Mouse (Mus musculus): ENCODE data around the gene Pabpc1l. TPM values are rescaled to one million over a fixed set of nuclear protein-coding genes. Genes with fewer than 3 reads are reported as not detected.
A peak's percentile ranks its signal among the peaks of the same experiment; 100 is the strongest.
"Not testable (repeated sequence)": the region's sequence is repeated elsewhere in the genome, so short reads cannot be mapped to it uniquely, and the experiment has no call there.

The Pabpc1l gene
- polyA plus RNA-seq, 1 experiment, result 1.0 TPM

DNA sequence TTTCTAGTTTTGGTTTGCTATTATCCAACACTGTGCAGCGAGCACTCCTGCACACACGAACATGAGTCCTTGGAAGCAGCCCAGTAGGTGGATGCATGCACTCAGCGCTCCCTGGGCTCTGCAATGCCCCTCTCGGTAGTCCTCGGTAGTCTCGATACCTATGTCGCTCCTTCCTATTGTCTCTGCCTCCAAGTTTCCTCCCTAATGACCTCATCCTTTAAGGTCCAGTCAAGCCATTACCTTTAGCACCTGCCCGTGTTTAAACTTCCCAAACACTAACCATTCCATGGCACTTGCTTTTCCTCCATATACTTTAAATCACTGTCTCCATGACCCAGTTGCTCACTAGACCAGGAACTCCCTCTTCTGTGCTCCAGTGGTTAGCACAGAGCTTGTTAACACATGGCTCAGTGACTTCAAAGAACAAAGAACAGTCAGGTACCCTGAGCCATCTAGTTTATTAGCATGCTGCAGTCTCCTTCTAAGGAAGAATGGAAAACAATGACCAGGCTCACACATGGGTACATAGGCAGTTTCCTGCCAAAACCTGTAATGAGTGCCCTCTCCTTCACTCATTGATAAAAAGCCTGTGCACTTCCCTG lies 34.5 kb downstream of the Pabpc1l start:
- Histone ChIP-seq H3K4me1 (ENCODE audit: control insufficient read depth, insufficient read depth, low read length) (no peaks in the 10 kb centered on the region), H3K4me3 (ENCODE audit: insufficient read depth, low read length) (no peak overlapping the region), H3K27ac (ENCODE audit: insufficient read depth, low read length) (no peak overlapping the region)
- TF ChIP-seq POLR2A (IDR thresholded peaks at IDR 0.05; ENCODE audit: extremely low read depth, insufficient read depth, low read length) (no peak), CTCF (IDR thresholded peaks at IDR 0.05; ENCODE audit: extremely low read depth, insufficient read depth, low read length) (no peak)

DNA sequence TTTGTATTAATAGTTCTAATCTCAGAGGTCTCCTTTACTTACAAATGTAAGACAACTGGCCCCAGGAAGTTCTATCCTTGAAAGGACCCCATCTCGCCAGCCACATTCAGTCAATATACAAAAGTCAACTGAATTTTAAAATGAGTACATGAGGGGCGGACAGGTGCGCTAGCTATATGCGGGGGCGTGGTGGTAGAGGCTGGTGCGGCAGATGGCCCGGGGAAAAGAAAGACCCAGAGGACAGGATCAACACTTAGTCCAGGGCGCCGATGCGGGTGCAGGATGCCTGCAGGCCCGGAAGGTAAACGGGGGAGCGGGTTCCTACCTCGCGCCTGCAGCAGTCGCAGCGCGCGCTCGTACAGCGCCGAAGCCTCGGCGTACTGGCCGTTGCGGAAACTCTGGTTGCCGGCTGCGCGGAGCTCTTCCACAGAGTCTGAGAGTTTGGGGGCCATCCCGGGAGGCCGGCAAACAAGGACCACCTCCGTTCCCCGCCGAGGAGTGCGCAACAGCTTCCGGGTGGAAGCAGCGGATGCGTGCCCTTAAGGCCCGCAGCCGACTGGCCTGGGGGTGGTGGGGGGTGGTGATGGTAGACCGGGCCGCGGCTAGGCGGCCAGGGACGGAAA lies 45.0 kb downstream of the Pabpc1l start, which contains the start of gene Stk4:
TSS of gene Stk4 (plus strand) at position 181 of the 623 bp plus-strand sequence.
- H3K4me3 ChIP-seq (ENCODE audit: insufficient read depth, low read length), result peak within 1 kb of the TSS; percentile 62
- H3K27ac ChIP-seq (ENCODE audit: insufficient read depth, low read length), result peak within 1 kb of the TSS; percentile 69
- peaks cover 2% of the 10 kb centered on the region for H3K4me1 ChIP-seq (ENCODE audit: control insufficient read depth, insufficient read depth, low read length)
- TF ChIP-seq CTCF (IDR thresholded peaks at IDR 0.05; ENCODE audit: extremely low read depth, insufficient read depth, low read length), result no peak
- TF ChIP-seq POLR2A (IDR thresholded peaks at IDR 0.05; ENCODE audit: extremely low read depth, insufficient read depth, low read length), result no peak

- TF ChIP-seq CTCF (IDR thresholded peaks at IDR 0.05; ENCODE audit: extremely low read depth, insufficient read depth, low read length) (no peak), POLR2A (IDR thresholded peaks at IDR 0.05; ENCODE audit: extremely low read depth, insufficient read depth, low read length) (peak; percentile 99)
- peaks cover 5% of the 10 kb centered on the region for H3K4me1 ChIP-seq (ENCODE audit: control insufficient read depth, insufficient read depth, low read length)
- peak within 1 kb of the TSS; percentile 69 for H3K27ac ChIP-seq (ENCODE audit: insufficient read depth, low read length)
Measured at GRCm38 (mm10) chr2:164070765-164071436, 45.7 kb downstream of the Pabpc1l start, which contains the start of gene Tomm34. Tomm34 (minus strand) TSS chr2:164071169.

GRCm38 (mm10) chr2:164071437-164071820 lies 46.2 kb downstream of the Pabpc1l start:
- H3K4me1 ChIP-seq (ENCODE audit: control insufficient read depth, insufficient read depth, low read length); H3K27ac ChIP-seq (ENCODE audit: insufficient read depth, low read length): not testable (repeated sequence)
- H3K4me3 ChIP-seq (ENCODE audit: insufficient read depth, low read length), result peak overlapping the region; percentile 62

More at GRCm38 (mm10) chr2:164070765-164071436, 45.7 kb downstream of the Pabpc1l start, which contains the start of gene Tomm34:
- H3K4me3 ChIP-seq (ENCODE audit: insufficient read depth, low read length), result peak within 1 kb of the TSS; percentile 62

DNA sequence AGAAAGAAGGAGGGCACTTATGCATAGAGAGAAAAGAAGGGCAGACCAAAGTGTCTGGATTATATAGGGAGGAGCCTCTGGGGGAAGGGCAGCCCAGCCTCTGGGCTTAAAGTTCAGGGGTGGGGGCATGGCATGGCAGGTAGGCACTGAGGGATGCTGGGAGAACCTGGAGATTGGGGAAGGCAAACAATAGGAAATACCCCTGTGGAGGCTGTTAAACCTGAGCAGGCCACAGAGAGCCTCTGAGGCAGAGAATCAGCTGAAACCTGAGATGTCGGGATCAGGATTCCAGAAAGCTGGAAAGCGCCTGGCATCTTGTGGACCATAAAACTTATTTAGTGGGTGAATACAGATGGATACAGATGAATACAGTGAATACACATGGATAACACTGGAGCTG lies 46.9 kb downstream of the Pabpc1l start:
- no peak overlapping the region for H3K27ac ChIP-seq (ENCODE audit: insufficient read depth, low read length)
- TF ChIP-seq POLR2A (IDR thresholded peaks at IDR 0.05; ENCODE audit: extremely low read depth, insufficient read depth, low read length), result no peak
- TF ChIP-seq CTCF (IDR thresholded peaks at IDR 0.05; ENCODE audit: extremely low read depth, insufficient read depth, low read length), result no peak

DNA sequence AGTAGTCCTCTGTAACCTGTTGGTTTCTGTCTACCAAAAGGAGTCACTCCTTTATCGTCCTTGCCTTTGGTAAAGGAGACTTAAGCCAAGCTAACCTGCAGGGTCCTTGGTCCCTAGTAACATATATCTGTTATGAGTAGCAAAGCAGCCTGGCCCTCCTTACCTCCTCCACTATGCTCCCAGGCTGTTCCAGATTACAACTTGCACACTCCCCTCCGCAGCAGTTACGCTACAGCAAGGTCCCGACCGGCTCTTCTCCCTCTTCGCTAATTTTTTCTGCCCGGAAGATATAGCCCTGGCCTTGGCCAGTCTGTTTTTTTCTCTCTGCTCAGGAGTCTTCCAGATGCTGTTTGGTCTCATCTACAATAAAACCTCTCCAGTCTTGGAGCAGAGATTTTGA lies 47.9 kb downstream of the Pabpc1l start:
- TF ChIP-seq CTCF (IDR thresholded peaks at IDR 0.05; ENCODE audit: extremely low read depth, insufficient read depth, low read length) (no peak), POLR2A (IDR thresholded peaks at IDR 0.05; ENCODE audit: extremely low read depth, insufficient read depth, low read length) (no peak)
- H3K27ac ChIP-seq (ENCODE audit: insufficient read depth, low read length), result no peak overlapping the region

More for the DNA sequence above, 46.9 kb downstream of the Pabpc1l start:
- H3K4me1 ChIP-seq (ENCODE audit: control insufficient read depth, insufficient read depth, low read length), result peaks cover 5% of the 10 kb centered on the region
- no peak overlapping the region for H3K4me3 ChIP-seq (ENCODE audit: insufficient read depth, low read length)

DNA sequence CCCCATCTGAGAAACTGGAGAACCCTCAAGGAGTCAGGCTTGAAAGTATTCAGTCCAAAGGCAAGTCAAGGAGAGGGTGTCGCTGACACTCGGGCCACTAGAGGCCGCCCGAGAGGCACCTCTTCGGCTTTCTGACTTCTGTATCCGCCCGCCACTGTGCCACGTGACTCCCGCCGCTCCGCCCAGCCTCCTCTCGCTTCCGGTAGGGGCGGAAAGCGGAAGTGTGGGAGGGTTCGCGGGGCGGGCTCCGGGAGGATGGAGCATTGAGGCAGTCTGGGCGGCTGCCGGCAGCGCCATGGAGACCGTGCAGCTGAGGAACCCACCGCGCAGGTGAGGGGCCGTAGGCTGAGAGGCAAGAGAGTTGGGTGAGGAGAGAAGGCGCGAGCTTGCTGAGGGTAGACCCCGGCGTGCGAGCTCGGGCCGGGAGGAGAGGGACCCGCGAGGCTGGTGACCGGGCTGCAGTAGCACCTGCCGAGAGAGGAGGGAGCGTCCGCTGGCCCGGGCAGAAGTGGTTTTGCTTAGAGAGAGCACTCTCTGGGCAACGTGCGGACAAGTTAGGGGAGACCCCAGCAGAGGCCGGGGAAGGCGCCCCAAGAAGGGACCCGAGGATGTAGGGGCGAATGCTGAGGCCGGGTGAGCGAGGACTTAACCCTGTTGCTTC lies 48.8 kb downstream of the Pabpc1l start:
- Histone ChIP-seq H3K27ac (ENCODE audit: insufficient read depth, low read length) (no peak overlapping the region), H3K4me1 (ENCODE audit: control insufficient read depth, insufficient read depth, low read length) (peaks cover 5% of the 10 kb centered on the region), H3K4me3 (ENCODE audit: insufficient read depth, low read length) (peak overlapping the region; percentile 65)
- peak; percentile 93 for TF ChIP-seq POLR2A (IDR thresholded peaks at IDR 0.05; ENCODE audit: extremely low read depth, insufficient read depth, low read length)
- TF ChIP-seq CTCF (IDR thresholded peaks at IDR 0.05; ENCODE audit: extremely low read depth, insufficient read depth, low read length), result peak; percentile 65

More for the DNA sequence above, 47.9 kb downstream of the Pabpc1l start:
- Histone ChIP-seq H3K4me3 (ENCODE audit: insufficient read depth, low read length) (no peak overlapping the region), H3K4me1 (ENCODE audit: control insufficient read depth, insufficient read depth, low read length) (peaks cover 5% of the 10 kb centered on the region)

- Histone ChIP-seq H3K27ac (ENCODE audit: insufficient read depth, low read length) (no peak overlapping the region), H3K4me3 (ENCODE audit: insufficient read depth, low read length) (no peak overlapping the region; the same call in 1 of the 2 replicates), H3K4me1 (ENCODE audit: control insufficient read depth, insufficient read depth, low read length) (peaks cover 3% of the 10 kb centered on the region; the same call in 1 of the 2 replicates)
- TF ChIP-seq POLR2A (IDR thresholded peaks at IDR 0.05; ENCODE audit: extremely low read depth, insufficient read depth, low read length) (no peak), CTCF (IDR thresholded peaks at IDR 0.05; ENCODE audit: extremely low read depth, insufficient read depth, low read length) (no peak)
Measured at GRCm38 (mm10) chr2:164075088-164075487, 49.8 kb downstream of the Pabpc1l start.

DNA sequence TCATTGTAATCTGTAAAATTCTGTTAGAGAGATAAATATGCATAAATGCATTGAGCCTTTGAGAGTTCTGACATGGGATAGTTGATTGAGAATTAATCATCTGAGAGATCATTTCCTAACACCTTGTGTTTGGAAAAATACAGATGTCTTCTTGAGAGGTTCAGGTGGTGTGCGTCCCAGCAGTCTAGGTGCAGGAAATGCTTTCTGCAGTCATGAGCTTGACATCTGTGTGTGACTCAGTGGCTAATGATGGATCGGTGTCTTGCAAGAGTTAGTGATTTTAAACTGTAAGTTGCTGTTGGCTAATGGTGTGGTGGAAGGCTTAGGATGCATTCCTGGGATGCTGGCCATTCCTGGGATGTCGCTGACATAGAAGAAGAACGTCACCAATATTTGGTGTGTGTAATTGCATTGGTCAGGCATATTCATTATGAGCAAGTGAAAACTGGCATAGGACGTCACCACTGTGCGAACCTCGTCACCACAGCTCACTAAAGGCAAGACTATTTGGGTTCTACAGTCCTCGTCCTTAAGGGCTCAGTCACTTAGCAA lies 51.7 kb downstream of the Pabpc1l start:
- no peak overlapping the region for H3K27ac ChIP-seq (ENCODE audit: insufficient read depth, low read length)
- no peak for TF ChIP-seq CTCF (IDR thresholded peaks at IDR 0.05; ENCODE audit: extremely low read depth, insufficient read depth, low read length)
- no peak for TF ChIP-seq POLR2A (IDR thresholded peaks at IDR 0.05; ENCODE audit: extremely low read depth, insufficient read depth, low read length)
- no peak overlapping the region for H3K4me3 ChIP-seq (ENCODE audit: insufficient read depth, low read length)
- peaks cover 3% of the 10 kb centered on the region; the same call in 1 of the 2 replicates for H3K4me1 ChIP-seq (ENCODE audit: control insufficient read depth, insufficient read depth, low read length)
